Mouse (Mus musculus) left cerebral cortex, postnatal 14 days (tissue): ENCODE data around the gene Prkce. TPM values are rescaled to one million over a fixed set of nuclear protein-coding genes. Genes with fewer than 3 reads are reported as not detected.

Experiments used
- DNase-seq, 2 experiments: peaks; one replicate each; pipeline ENCODE4 v3.0.0; 2021 to 2022; ENCODE audit warnings: low spot score in 2 of 2, mixed read lengths in 1 of 2
- intact Hi-C: fragments of 180-260 bp; cut with DNase I; formaldehyde crosslinking; loops from one replicate; pipeline ENCODE4 v1.15.1; 2025
- total RNA-seq, 2 experiments: library from RNA; stranded (reverse); gene quantifications; 2 replicates each; pipeline ENCODE4 v1.2.3; 2021

Gene Prkce
- total RNA-seq, 2 experiments from 2014 or later = 248 to 271 TPM

DNA sequence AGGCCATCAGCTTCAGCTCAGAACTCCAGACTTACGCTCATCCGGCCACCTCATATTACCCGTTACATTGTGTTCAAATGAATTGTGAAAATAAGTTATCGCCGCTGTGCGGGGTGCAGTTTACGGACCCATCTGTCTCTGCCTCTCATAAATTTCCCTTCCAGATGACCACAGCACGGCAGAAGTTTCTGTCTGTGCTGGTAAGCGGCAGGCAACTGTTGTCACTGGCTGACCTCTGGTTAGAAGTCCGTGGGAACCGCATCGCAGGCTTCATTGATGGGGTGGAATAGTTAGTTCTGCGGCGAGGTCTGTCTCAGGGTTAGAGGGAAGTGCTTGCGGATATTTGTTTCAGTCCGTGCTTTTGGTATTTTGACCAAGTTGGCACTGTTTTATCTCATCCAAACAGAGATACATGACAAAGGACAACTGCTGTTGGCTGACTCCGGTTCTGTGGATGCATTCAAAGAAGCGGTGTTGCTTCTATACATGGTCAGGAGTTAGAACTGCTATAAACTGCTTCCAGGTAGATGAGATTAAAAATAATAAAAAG is 372.4 kb downstream of the Prkce start:
- DNase-seq = no peak
- intact Hi-C loops = loop anchor here (5.0 kb wide), 2 partner anchors 212 to 272 kb away; partner anchors contain the start of gene Epas1

DNA sequence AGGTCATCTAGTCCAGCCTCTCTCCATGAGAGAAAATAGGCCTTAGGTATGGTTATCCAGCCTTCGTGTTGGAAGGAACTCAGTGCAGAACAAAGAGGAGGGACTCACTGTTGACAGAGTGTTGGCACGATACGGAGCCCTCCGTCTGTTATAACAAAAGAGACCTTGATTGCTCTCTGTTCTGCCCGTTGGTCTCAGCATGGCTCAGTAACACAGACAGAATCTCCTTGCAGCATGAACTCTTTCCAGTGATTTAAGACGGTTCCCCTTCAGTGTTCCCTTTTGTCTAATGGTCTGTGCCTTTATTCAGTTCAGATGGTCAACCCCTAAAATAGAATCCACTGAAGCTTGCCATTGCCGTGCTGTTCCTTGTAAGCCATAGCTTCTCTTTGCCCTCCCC is 378.9 kb downstream of the Prkce start:
- DNase-seq = no peak
- intact Hi-C loops = no loop called here

DNA sequence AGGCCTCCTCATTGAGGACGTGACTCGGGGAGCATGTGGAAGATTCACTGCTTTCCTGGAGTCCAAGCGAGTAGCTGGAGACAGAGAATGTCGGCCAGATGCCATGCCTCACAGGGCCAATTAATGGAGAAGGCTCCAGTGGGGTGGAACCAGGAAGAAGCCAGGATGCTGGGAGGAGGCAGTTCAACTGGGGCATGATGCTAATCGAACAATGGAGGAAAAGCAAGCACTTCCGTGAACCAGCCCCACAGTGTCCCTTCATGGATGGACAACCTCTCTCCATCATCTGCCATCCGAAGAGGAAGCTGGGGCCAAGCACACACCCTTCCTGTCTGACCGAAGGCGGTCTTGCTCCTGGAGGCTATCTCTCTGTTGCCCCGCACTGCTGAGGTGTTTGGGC is 381.5 kb downstream of the Prkce start:
- no peak for DNase-seq
- intact Hi-C loops = no loop called here

DNA sequence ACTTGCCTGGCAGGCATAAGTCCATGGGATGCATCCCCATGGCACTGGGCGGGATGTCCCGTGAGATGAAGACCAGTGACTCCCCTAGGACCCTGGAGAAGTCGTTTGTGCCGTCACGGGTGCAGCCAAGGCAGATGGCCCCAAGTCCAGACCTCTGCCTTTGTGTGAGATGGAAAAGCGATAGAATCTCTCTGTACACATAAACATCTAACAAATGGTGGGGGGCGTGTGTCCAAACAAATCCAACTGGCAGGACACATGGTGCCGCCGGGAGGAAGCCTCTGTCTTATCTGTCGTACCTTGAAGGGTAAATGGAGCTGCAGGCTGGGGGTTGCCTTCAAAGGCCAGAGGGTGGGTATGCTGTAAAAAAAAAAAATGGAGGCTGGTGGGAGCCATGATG is 384.0 kb downstream of the Prkce start:
- DNase-seq = no peak
- intact Hi-C loops = no loop called here

DNA sequence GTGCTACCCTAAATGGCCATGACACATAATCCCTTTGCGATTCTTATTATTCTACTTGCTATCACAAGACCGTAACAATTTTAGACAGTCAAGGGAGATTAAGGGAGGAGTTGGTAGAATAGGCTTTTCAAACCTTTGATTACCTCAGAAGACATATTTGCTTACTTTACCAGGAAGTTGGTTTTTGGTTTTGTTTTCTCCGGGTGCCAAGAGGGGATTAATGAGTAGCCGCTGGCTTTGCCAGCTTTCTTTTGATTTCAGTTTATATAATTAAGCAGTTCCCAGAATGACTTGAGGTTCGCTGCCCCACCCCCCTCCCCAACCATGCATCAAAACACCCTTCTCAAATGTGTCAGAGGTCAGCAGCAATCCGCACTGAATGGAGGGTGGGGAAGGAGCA is 384.4 kb downstream of the Prkce start:
- intact Hi-C loops = no loop called here
- no peak for DNase-seq

DNA sequence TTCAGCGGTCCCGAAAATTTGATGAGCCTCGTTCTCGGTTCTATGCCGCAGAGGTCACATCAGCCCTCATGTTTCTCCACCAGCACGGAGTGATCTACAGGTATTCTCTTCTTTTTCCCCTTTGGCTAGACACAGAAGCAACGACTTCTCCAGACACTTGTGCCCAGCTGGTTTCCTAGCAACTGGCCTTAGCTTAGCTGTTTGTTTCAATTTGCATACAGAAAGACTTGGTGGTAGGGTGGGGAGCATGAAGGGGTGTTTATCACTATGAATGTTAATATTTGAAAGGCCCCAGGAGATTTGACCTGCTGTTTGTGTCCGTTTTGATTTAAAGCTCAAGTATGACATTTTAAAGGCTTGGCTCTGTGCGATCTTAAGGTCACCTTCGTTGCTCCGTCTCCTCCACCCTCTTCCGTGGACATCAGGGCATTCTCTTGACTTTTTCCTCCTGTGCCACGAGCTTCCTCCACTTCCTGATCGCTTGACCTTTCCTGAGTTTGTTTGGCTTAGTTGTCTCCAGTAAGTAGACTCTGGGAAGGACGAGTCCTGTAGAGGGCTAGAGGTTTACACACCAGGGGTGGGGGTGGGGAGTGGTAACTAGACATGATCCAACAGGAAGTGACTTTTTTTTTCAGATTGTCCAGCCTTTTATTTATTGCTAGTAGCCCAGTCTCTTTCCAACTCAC is 391.8 kb downstream of the Prkce start:
- intact Hi-C loops = no loop called here

DNA sequence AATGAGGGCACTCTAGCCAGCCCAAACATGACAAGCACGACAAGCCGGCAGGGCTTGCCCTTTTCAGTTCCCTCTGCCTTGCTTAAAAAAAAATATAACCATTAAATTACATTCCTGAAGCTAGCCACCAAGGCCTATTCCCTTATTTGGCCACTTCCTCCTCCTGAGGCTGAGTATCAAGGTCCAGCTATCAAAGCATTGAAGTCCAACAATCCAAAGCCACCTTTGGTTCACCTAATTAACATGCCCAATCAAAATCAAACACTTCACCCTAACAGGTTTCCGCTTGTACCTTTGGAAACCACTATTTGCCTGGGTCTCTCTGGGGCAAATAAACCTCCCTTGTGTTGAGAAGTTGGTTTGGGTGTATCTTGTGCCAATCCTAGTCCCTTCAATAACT is 392.9 kb downstream of the Prkce start:
- intact Hi-C loops = no loop called here
- no peak for DNase-seq

More for the DNA sequence above, 391.8 kb downstream of the Prkce start:
- no peak for DNase-seq

DNA sequence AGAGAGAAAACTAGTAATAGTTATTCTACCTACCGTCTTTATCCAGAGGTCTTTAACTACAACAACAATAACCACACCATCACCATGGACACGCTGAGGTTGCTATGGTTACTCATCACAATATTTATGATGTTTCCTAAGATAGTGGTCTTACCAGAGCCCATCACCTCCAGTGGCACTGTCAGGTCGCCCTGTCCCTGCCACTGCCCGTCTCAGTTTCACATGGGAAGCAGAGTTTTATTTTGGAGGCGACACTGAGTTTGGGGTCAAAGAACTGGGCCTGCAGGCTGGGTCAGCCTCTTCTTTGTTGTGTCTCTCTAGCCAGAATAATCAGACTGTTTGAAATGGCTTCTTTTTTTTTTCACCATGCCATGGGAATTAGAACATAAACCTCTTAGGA is 402.9 kb downstream of the Prkce start:
- intact Hi-C loops = no loop called here
- no peak for DNase-seq

DNA sequence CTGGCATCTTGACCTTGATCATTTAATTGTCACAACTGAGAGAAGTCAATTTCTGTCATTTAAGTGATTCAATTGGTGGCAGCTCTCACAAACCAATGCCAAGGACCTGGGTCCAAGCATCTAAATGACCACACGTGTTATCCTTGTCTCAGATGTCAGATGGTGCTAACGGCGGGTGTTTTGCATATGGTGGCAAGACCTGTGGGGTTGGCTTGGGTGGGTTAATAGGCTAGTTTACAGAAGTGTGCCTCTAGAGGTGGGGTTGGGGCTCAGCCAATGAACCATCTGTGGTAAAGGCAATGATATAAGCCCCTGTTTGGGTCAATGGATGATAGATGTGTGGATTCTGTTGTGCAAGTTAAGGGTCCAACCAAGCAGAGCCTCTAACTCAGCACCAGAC is 403.7 kb downstream of the Prkce start:
- intact Hi-C loops = no loop called here
- DNase-seq = no peak

DNA sequence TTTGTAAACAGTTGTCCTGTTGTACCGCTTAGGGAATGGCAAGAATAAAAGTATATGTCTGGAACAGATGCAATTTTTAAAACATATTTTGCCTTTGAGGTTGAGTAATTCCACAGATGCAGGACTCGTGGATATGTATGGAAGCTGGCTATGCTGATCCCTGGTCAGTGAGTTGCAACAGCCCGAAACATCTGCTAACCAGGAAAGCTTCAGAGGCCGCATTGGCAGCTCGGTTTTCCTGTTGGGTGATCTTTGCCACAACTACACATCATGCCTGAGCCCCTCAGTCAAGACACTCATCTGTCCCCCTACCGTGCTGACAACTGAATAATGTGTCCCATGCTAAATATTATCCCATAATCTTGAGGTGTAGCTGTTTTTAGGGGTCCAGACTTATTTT is 404.6 kb downstream of the Prkce start:
- intact Hi-C loops = no loop called here
- DNase-seq = no peak

DNA sequence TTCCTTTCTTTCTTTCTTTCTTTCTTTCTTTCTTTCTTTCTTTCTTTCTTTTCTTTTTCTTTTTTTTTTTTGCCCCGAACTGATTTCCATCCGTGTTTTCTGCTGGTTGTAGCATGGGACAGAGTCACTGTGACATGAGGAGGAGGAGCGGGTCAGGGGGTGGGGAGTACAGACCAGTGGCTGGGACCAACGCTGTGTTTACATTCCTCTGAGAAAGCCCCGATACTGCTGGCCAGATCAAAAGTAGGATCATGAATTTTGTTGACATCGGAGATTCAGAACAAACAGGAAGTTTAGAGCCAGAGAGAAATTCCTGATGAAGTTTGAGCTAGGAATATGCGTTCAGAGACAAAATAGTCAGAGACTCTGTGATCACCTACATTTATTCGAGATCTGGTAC is 405.0 kb downstream of the Prkce start:
- intact Hi-C loops = no loop called here
- DNase-seq = no peak

DNA sequence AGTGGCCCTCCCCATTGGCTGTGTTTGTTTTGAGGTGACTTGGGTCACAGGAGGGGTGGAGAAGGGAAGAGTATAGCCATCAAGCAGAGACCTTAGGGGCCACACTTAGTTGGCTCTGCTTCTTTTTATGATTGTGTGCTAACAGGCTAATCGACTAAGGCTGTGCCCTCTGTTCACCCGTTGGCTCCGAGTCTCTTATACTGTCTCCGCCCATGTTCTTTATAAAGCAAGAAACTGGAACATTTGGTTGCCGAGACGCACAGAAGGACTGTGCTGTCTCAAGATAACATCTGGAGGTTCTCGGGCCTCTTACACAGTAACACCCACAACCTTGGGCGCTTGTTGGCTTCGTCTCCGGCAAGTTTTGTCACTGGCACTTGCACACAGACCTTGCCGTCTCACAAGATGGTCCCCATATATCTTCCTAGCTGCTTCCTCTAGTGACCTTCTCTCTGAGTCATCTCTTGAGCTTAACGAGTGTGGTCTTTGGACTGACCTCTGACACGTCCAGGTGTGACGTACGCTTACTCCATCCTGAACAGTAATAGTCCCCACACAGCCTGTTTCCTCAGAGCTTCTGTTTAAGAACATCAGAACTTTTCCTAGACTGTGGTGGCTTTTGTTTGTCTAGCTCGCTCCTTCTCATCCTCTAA is 406.1 kb downstream of the Prkce start:
- intact Hi-C loops = no loop called here
- peak in 1 of 2 experiments; percentile 11 for DNase-seq

DNA sequence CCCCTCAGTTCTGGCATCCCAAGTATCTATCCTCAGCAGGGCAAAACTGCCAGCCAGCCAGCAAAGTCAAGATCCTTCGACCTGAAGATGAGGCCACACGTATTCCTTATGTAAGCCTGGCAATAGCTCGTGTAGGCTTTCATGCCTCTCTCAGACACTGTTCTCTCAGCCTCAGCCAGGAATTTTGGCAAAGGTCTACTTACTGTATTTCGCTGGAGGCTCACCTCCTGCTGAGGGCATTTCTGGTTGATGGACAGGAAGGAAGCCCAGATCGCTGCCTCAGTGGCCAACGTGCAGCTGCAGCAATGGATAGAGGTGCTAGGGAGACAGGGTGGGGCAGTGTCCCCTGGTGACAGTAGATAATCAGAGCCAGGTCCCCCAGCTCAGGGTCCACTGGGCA is 413.1 kb downstream of the Prkce start:
- intact Hi-C loops = no loop called here

DNA sequence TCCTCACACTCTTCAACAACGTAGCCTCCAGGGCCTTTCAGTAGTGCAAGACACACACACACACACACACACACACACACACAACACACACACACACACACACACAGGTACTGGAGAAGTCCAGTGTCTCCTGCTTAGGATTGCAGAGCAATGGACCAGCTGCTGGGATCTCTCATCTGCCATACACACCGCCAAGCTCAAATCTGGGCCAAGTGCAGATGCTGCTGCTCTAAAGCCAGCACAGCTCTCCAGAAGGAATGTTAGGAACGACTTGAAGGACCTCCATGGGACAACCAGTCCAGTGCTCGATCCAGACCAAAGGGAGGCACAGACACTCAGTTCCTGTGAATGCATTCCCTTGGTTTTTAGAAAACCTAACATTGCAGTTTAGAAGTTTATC is 414.8 kb downstream of the Prkce start:
- no peak for DNase-seq
- intact Hi-C loops = no loop called here

More for the DNA sequence above, 413.1 kb downstream of the Prkce start:
- no peak for DNase-seq

DNA sequence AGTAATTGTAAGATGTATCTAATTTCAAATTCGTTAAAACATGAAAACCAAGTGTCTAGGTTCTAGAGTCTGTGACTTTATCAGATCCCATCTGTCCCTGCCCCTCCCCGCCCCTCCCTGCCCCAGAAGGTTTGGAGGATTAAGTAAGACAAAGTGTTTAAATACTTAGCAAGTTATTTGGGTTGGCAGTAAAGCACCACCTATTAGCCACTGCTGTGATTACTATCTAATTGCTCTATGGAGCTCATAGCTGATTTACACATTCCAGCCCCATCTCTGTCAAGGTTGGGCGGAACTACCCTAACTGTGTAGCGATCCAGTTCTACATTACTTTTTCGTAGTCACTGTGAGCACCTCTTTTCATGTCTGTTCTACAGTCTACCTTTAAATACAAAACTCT is 418.9 kb downstream of the Prkce start:
- no peak for DNase-seq
- intact Hi-C loops = no loop called here

DNA sequence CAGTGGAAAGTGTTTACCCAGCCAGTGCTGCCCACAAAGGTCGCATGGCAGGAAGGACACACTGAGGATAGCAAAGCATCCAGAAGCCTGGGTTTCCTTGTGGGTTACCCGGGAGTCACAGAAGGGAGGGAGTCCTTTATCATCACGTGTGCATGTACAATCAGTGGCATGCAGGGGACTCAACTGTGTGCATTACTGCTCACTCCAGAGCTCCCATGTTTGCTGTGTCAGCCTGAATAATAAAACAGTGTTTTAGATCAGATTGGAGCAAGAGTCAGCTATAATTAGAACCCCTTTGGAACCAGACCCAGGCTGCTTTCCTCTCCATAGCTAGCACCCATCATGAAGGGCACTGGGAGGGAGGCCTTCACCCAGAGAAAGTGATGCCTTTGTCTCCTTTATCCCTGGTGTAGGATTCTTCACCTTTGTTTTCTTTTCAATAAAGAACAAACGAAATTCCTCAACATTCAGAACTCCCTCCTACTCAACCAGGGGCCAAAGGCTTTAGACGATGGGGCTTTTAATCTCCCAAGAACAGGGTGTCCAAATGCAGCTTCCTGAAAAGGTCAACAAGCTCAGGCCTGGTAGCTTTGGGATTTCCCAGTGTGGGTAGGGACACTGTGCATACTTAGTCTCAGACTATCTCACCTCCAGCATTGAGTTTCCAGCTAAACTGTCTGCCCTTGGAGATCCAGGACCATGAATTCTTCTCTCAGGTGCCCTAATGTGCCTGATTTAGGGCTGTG is 421.3 kb downstream of the Prkce start:
- no peak for DNase-seq
- intact Hi-C loops = no loop called here

DNA sequence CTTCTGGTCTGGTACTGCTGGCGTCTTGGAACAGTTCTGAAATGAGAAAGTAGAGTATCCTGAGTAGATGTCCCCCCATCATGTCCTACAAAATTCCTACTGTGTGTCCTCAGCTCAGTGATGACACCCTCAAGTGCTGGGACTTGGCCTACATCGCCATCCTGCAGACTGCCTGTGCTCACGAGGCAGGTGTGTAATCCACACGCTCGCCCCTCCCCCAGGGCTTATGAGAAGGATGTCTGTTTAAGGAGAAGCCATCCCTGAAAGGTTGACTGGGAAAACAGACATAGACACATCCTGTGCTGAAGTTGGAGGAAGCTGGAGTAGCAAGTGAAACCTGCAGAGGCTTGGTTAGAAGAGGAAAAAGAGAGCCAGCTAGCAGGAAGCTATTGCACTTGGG is 422.1 kb downstream of the Prkce start:
- intact Hi-C loops = no loop called here
- no peak for DNase-seq

DNA sequence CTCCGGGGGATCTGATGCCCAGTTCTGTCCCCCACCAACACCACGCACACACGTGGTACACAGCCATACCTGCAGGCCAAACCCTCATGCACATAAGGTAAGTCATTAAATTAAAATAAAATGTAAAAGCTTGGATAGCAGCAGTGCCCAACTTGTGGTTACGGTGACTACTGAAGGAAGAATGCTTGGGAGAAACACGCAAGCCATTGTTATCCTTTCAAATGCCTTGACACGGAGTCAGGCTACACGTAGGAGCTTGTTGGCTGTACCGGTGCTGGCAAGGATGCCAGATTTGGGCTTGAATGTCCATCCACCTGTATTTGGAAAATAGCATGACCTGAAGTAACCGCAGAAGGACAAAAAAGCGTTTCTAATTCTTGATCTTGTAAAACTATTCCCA is 423.7 kb downstream of the Prkce start:
- no peak for DNase-seq
- intact Hi-C loops = no loop called here

DNA sequence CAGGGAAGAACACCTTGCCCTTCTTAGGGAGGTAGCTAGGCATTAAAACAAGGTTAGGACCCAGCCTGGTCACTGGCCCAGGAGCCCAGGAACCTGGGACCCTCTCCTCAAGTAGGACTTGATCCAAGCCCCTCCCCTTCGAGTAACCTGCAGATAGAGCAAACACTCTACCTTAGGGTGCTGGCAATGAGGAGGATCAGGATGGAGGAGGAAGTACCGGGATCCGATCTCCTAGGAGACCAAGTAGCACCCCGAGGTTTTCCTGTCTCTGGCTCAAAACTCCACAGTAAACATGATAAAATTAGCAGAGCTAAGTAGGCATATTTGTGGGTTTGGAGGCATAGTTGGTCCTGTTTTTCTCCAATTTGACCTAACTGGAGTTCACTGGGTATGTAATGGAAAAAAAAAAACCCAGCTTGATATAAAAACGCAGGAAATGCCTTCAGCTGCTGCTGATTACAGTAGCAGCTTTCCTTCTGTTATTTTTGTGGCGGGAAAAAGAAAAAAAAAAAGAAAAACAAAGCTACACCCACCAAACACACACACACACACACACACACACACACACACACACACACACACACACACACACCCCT is 425.5 kb downstream of the Prkce start:
- intact Hi-C loops = no loop called here
- no peak for DNase-seq

DNA sequence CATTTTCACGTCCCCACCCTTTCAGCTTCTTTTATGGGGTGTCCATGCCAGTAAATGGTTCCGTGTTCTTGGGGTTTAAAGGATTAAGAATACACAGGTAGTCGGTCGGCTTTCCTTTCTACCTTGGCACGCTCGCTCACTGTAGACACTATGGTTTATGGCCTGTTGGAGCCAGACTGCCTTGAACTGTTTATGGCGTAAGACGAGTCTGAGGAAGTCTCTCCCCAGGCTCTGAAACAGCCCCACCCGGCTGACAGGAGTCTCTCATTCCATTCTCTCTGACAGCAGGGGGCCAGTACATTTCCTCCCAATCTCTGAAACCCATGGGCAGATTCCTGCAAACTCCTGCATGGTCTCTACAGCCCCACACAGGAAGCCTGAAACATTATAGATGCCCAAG is 427.9 kb downstream of the Prkce start:
- intact Hi-C loops = no loop called here
- DNase-seq = no peak
